Mouse (Mus musculus) cerebral cortex, adult 2 months (tissue): ENCODE results near the gene Icos.

Experiments
- whole genome bisulfite sequencing: fragments of 180-500 bp; shearing (Covaris S2); methylation state at CpG from one replicate; pipeline ENCODE4 v1.1.7; 2018; 5-methylcytosine and 5-hydroxymethylcytosine counted together

Gene Icos

GRCm38 (mm10) chr1:60962095-60962494 lies 15.6 kb upstream of the Icos start:
- 86% methylated on average over 4 of the region's 4 CpGs for WGBS

- 53% methylated on average over 2 of the region's 2 CpGs for WGBS
Observed at GRCm38 (mm10) chr1:60967521-60967920, 10.2 kb upstream of the Icos start.

- WGBS, result 49% methylated on average over 1 of the region's 1 CpGs
Observed at GRCm38 (mm10) chr1:60970846-60971245, 6.9 kb upstream of the Icos start.

GRCm38 (mm10) chr1:60974221-60974620 lies 3.5 kb upstream of the Icos start:
- 68% methylated on average over 3 of the region's 3 CpGs for WGBS

GRCm38 (mm10) chr1:60975646-60976294 lies 2.0 kb upstream of the Icos start:
- 97% methylated on average over 5 of the region's 5 CpGs for WGBS

GRCm38 (mm10) chr1:60979126-60979842 lies 1.6 kb downstream of the Icos start:
- 80% methylated on average over 7 of the region's 7 CpGs for WGBS

- 91% methylated on average over 2 of the region's 2 CpGs for WGBS
Observed at GRCm38 (mm10) chr1:60979843-60980235, 2.1 kb downstream of the Icos start.

- WGBS, result 72% methylated on average over 2 of the region's 2 CpGs
Observed at GRCm38 (mm10) chr1:60985075-60985474, 7.3 kb downstream of the Icos start.

DNA sequence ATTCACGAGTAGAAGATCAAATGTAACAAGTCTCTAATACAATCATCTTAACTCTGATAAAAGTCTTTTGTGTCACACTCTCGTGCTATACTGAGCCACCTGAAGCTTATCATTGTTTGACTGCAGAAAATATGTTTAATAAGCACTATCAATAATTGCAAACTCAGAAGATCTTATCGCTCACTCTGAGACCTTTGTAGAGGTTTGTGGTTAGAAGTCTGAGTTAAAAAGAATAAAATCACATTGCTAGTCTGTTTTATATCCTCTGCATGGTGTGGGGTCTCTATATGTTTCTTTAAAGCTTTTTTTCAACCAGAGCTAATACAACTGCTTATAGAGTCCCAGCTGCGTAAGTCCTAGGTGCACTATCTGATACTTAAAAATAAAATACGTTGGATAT lies 8.4 kb downstream of the Icos start:
- WGBS, result 87% methylated on average over 5 of the region's 5 CpGs

- 75% methylated on average over 5 of the region's 5 CpGs for WGBS
Observed at GRCm38 (mm10) chr1:60989086-60989485, 11.4 kb downstream of the Icos start.

DNA sequence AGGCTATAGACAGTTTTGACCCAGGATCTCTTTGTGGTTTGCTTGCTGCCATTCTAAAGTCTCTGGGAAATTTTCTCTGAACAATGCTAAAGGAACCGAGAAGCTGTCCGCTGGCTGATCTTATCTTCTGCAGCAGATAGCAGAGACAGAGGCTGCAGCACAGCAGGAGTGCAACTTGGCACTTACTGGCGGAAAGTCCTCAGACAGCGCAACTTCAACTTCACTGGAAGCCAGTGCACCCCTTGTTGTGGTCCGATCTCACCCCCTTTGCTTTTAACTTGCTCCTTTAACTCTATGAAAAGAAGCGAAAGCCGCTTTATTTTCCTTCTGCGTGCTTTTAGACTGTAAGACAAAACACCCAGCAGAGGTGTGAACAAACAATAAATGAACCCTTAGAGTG lies 12.6 kb downstream of the Icos start:
- 64% methylated on average over 8 of the region's 8 CpGs for WGBS

DNA sequence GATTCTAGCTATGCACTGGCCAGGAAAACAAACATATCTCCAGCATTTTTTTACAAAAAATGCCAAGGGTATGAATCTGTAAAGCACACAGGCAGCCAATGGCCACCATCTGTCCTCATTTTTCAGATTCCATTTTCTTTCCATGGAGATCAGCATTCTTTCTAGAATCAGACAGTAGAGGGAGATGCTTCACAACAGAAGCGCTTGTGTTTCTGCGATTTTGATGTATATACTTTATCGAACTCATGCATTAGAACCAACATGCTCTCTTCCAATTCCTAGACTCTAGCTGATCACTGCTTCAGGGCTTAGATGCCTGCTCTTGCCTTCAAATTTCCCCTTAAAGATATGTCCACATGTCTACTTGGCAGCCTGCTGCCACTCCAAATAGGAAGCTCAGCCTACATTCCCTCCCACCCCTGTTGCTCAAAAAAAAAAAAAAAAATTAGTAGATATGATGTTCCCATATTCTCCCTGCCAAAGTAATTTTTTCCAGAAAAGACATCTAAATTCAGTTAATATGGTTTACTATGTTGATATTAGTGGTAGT lies 20.4 kb downstream of the Icos start:
- 56% methylated on average over 3 of the region's 3 CpGs for WGBS

DNA sequence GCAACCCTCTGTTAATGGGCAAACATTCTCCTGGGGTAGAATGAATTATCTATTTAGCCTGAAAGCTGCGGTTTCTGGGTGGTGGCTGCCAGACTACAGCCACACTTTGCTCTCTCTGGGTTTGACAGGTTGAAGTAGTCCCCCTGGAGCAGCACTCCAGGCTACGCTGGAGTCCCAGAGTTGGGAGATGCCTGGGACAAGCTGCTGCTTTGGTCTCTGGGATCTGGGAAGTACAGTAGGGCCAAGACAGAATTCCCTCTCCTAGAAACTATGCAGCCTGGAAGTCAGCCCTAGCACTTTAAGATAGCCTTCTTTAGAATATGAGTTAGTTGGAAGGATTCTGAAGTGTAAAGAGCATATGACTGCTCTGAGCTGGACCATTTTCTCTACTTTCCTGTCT lies 21.0 kb downstream of the Icos start:
- 63% methylated on average over 2 of the region's 2 CpGs for WGBS

GRCm38 (mm10) chr1:61001786-61002354 lies 24.1 kb downstream of the Icos start:
- 77% methylated on average over 7 of the region's 7 CpGs for WGBS

GRCm38 (mm10) chr1:61006229-61006628 lies 28.5 kb downstream of the Icos start:
- over 99% methylated on average over 2 of the region's 2 CpGs for WGBS

DNA sequence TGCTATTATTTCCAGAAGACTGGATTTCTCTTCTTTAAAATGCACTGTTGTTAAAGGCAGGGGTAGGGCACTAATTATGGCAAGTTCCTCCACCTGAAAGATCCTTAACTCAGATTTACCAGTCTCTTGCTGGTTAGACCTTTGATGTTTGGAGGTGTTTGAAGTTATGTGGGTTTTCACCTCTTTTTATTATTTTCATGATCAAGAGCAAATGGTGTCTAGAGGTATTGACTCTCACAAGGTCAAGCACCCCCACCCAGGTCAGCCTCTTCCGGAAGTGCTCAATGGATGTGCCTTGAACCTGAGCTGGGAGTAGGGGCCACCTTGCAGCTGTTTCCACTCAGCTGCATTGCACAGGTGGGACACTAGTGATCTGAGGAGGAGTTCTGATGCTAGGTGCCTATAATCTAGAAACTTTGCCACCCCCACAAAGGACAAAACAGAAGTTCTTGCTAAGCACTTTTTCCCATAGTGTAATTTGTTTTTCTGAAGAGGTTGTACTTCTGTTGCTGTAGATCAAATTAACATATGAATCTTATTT lies 38.9 kb downstream of the Icos start:
- 95% methylated on average over 1 of the region's 1 CpGs for WGBS

- WGBS, result 88% methylated on average over 5 of the region's 5 CpGs
Observed at GRCm38 (mm10) chr1:61026712-61027111, 49.0 kb downstream of the Icos start.

DNA sequence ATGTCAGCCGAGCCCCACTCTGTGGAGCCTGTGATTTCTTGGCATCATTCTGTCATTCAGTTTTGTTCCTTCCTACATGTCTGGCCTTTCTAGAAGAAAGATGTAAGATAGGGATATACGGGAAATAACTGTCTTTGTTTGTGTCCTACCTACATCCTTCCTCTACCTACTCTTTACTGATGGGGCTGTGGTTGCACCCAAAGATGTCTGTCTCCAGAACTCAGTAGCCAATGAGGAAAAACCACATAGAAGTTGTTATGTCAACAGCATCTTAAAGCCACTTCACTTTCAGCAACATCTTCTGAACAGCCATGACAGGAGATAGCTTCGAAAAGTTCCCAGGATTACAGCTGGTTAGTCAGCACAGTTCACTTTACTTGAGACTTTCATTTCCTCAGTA lies 49.8 kb downstream of the Icos start:
- WGBS, result 89% methylated on average over 3 of the region's 3 CpGs

DNA sequence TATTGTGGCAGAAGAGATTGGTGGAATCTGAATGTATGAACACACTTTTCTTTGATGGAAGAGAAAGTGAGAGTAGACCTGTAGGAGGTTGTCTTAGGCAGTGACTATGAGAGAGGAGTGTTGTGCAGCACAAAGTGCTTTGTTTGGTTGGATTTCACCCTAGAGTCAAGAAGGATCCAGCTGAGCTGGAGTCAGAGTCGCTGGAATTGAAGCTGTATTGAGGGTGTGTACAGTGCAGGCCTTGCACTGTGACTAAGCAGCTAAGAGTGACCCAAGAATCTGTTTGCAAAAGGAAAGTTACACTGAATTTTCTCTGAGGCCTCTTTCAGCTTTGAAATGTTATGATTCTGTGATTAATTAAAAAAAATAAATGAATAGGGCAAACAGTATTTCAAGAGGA lies 52.2 kb downstream of the Icos start:
- WGBS, result 63% methylated on average over 1 of the region's 1 CpGs

- WGBS, result 60% methylated on average over 1 of the region's 1 CpGs
Observed at GRCm38 (mm10) chr1:61035270-61035669, 57.5 kb downstream of the Icos start.

DNA sequence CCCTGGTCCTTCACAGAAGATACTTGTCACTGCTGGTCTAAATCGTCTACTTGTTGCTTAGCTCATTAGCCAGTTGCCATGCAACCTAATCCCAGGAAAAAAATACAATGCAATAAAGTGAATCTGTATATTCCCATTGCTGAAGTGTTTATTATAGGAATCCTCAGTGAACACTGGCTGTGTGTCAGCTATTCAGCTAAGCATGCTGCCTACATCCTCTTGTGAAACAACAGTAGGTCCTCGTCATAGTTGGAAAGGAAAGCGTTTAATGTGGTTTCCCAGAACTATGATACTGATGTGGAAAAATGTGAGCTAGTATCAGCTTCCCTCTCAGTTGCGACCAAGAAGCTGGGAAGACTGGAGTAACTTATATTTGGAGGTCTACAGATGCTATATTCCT lies 60.5 kb downstream of the Icos start:
- WGBS, result 41% methylated on average over 4 of the region's 4 CpGs

DNA sequence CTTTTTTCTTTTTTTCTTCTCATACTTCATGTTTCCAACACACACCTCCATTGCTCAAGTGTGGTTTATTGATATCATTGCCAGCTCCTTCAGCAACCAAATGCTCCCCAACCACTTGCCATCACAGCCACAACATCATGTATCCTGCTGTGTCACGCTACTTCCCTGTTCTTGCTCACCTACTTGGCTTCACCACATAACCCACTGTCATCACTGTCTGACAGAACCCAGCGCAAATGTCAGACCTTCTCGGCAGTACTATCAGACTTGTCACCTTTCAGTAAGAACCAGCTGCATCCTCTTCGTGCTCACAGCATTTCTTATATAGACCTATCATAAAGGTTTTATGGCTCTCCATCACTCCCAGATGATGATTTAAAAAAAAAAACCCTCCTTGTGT lies 61.6 kb downstream of the Icos start:
- 80% methylated on average over 4 of the region's 4 CpGs for WGBS

DNA sequence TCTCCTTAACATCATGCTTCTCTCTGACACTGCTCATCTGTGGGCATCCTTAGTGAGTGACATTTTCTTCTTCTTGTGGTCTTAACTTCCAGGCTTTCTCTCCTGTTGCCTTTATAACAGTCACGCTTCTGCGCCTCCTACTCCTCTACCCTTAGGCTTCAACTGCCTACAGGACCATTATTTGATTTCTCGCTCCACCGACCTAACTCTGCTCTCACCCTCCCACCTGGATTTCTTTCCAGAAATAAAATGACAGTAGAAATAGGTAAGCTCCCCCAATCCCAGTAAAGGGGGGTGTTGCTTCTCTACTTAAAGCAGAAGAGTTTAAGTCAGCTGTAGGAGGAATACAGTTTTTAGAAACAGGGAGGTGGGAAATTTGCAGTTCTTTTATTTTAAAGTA lies 62.7 kb downstream of the Icos start:
- 71% methylated on average over 4 of the region's 4 CpGs for WGBS
